Mouse (Mus musculus) lung, embryonic 14.5 days (tissue): ENCODE measurements around the gene Il20rb. TPM values are rescaled to one million over a fixed set of nuclear protein-coding genes. Genes with fewer than 3 reads are reported as not detected.

Experiments used
- ATAC-seq: fragments of 200-750 bp; cut with Nextera tagmentation; 2 replicates; pipeline ENCODE4 v1.8.0; 2017; ENCODE audit warnings: mild to moderate bottlenecking, moderate TSS enrichment, moderate library complexity; ENCODE audit not compliant: insufficient read depth
- DNase-seq: peaks from one replicate; pipeline ENCODE4 v3.0.0-alpha.2; 2015
- H3K27ac ChIP-seq: fragments of 300-500 bp; sonication (generic); 2 replicates; pipeline ENCODE4 v1.5.1; 2014; ENCODE audit warnings: low read depth, mild to moderate bottlenecking, moderate library complexity
- H3K27me3 ChIP-seq: fragments of 300-500 bp; sonication (generic); 2 replicates; pipeline ENCODE4 v1.6.1; 2014; ENCODE audit warnings: low read length, control low read depth; ENCODE audit not compliant: insufficient read depth
- H3K36me3 ChIP-seq: fragments of 300-500 bp; sonication (generic); 2 replicates; pipeline ENCODE4 v1.6.1; 2014; ENCODE audit warnings: control low read depth; ENCODE audit not compliant: insufficient read depth
- H3K4me1 ChIP-seq: fragments of 300-500 bp; sonication (generic); 2 replicates; pipeline ENCODE4 v1.6.1; 2014; ENCODE audit warnings: antibody characterized with exemption, control low read depth; ENCODE audit not compliant: insufficient read depth
- H3K4me2 ChIP-seq: fragments of 300-500 bp; sonication (generic); 2 replicates; pipeline ENCODE4 v1.6.1; 2014; ENCODE audit warnings: mild to moderate bottlenecking
- H3K4me3 ChIP-seq: fragments of 300-500 bp; sonication (generic); 2 replicates; pipeline ENCODE4 v1.5.1; 2014; ENCODE audit warnings: low read depth, low read length
- H3K9ac ChIP-seq: fragments of 300-500 bp; sonication (generic); 2 replicates; pipeline ENCODE4 v1.6.1; 2014
- H3K9me3 ChIP-seq: fragments of 300-500 bp; sonication (generic); 2 replicates; pipeline ENCODE4 v1.6.1; 2016; ENCODE audit warnings: low read depth, low read length, control low read depth
- CTCF ChIP-seq: IDR thresholded peaks from 2 replicates; pipeline ENCODE4 v1.5.1; 2016; ENCODE audit warnings: antibody characterized with exemption, low read depth
- WGBS: fragments of 180-500 bp; shearing (Covaris S2); extraction: QIAGEN DNeasy Blood & Tissue Kit; methylation state at CpG from one replicate; pipeline ENCODE4 v1.1.7; 2014; 5-methylcytosine and 5-hydroxymethylcytosine counted together
- polyA plus RNA-seq: library from polyadenylated mRNA; unstranded; fragments of >200 nt; fragmentation: Nextera tagmentation; extraction: Ambion mirVana; gene quantifications from 2 replicates; pipeline ENCODE4 v1.2.1, GENCODE M21; 2014

Il20rb gene
- polyA plus RNA-seq, 1 experiment from 2014 or later = 2.2 TPM

GRCm38 (mm10) chr9:100465988-100466387 lies 20.6 kb downstream of the Il20rb start:
- 91% methylated on average over 9 of the region's 9 CpGs for WGBS

GRCm38 (mm10) chr9:100465380-100465779 lies 21.2 kb downstream of the Il20rb start:
- no peak overlapping the region for H3K27ac ChIP-seq
- DNase-seq (no peak), ATAC-seq (no peak)
- no peak overlapping the region for H3K9ac ChIP-seq
- no peaks in the 10 kb centered on the region for H3K9me3 ChIP-seq
- H3K4me2 ChIP-seq = no peak overlapping the region
- no peaks in the 10 kb centered on the region for H3K4me1 ChIP-seq
- no peaks in the 10 kb centered on the region for H3K27me3 ChIP-seq
- WGBS = 90% methylated on average over 5 of the region's 5 CpGs
- H3K36me3 ChIP-seq = 0 out of 2 replicates have a peak, but pooled peaks cover under 1% of the 10 kb centered on the region
- no peak for TF ChIP-seq CTCF
- no peak overlapping the region for H3K4me3 ChIP-seq

More at GRCm38 (mm10) chr9:100465988-100466387, 20.6 kb downstream of the Il20rb start:
- TF ChIP-seq CTCF = no peak
- Histone ChIP-seq H3K4me1 (no peaks in the 10 kb centered on the region), H3K9me3 (no peaks in the 10 kb centered on the region), H3K9ac (no peak overlapping the region), H3K4me2 (no peak overlapping the region), H3K4me3 (no peak overlapping the region), H3K27me3 (no peaks in the 10 kb centered on the region), H3K36me3 (no peaks in the 10 kb centered on the region), H3K27ac (no peak overlapping the region)
- DNase-seq (no peak), ATAC-seq (no peak)

- H3K4me3 ChIP-seq = no peak overlapping the region
- H3K4me2 ChIP-seq = no peak overlapping the region
- H3K27me3 ChIP-seq = no peaks in the 10 kb centered on the region
- ATAC-seq (no peak), DNase-seq (no peak)
- no peaks in the 10 kb centered on the region for H3K9me3 ChIP-seq
- H3K36me3 ChIP-seq = 0 out of 2 replicates have a peak, but pooled peaks cover 7% of the 10 kb centered on the region
- 52% methylated on average over 2 of the region's 2 CpGs for WGBS
- no peaks in the 10 kb centered on the region for H3K4me1 ChIP-seq
- H3K27ac ChIP-seq = no peak overlapping the region
- TF ChIP-seq CTCF = no peak
- no peak overlapping the region for H3K9ac ChIP-seq
Measured at GRCm38 (mm10) chr9:100463771-100464170, 22.8 kb downstream of the Il20rb start.

- DNase-seq = no peak
- TF ChIP-seq CTCF = no peak
Measured at GRCm38 (mm10) chr9:100462098-100462497, 24.5 kb downstream of the Il20rb start.

GRCm38 (mm10) chr9:100461671-100462070 lies 24.9 kb downstream of the Il20rb start:
- Histone ChIP-seq H3K4me2 (no peak overlapping the region), H3K4me3 (no peak overlapping the region), H3K9me3 (no peaks in the 10 kb centered on the region), H3K27me3 (no peaks in the 10 kb centered on the region), H3K4me1 (no peaks in the 10 kb centered on the region), H3K9ac (no peak overlapping the region), H3K36me3 (0 out of 2 replicates have a peak, but pooled peaks cover 8% of the 10 kb centered on the region), H3K27ac (no peak overlapping the region)
- no peak for ATAC-seq
- no peak for TF ChIP-seq CTCF
- no peak for DNase-seq
- WGBS = 78% methylated on average over 9 of the region's 9 CpGs

More at GRCm38 (mm10) chr9:100462098-100462497, 24.5 kb downstream of the Il20rb start:
- H3K27me3 ChIP-seq = no peaks in the 10 kb centered on the region
- 0 out of 2 replicates have a peak, but pooled peaks cover 8% of the 10 kb centered on the region for H3K36me3 ChIP-seq
- ATAC-seq = no peak
- no peak overlapping the region for H3K9ac ChIP-seq
- WGBS = 87% methylated on average over 4 of the region's 4 CpGs
- H3K4me3 ChIP-seq = no peak overlapping the region
- H3K27ac ChIP-seq = no peak overlapping the region
- no peaks in the 10 kb centered on the region for H3K4me1 ChIP-seq
- no peaks in the 10 kb centered on the region for H3K9me3 ChIP-seq
- no peak overlapping the region for H3K4me2 ChIP-seq

GRCm38 (mm10) chr9:100460203-100460602 lies 26.4 kb downstream of the Il20rb start:
- no peak overlapping the region for H3K4me3 ChIP-seq
- H3K4me2 ChIP-seq = no peak overlapping the region
- no peak overlapping the region for H3K9ac ChIP-seq
- no peak overlapping the region for H3K27ac ChIP-seq
- no peaks in the 10 kb centered on the region for H3K9me3 ChIP-seq
- H3K27me3 ChIP-seq = no peaks in the 10 kb centered on the region
- 0 out of 2 replicates have a peak, but pooled peaks cover 8% of the 10 kb centered on the region for H3K36me3 ChIP-seq
- ATAC-seq (no peak), DNase-seq (no peak)
- 83% methylated on average over 9 of the region's 9 CpGs for WGBS
- no peak for TF ChIP-seq CTCF
- H3K4me1 ChIP-seq = no peaks in the 10 kb centered on the region

GRCm38 (mm10) chr9:100457971-100458681 lies 28.5 kb downstream of the Il20rb start:
- H3K9ac ChIP-seq = no peak overlapping the region
- H3K27ac ChIP-seq = no peak overlapping the region
- H3K4me2 ChIP-seq = no peak overlapping the region
- 0 out of 2 replicates have a peak, but pooled peaks cover 8% of the 10 kb centered on the region for H3K36me3 ChIP-seq
- 80% methylated on average over 17 of the region's 17 CpGs for WGBS
- no peak overlapping the region for H3K4me3 ChIP-seq
- H3K4me1 ChIP-seq = no peaks in the 10 kb centered on the region
- H3K9me3 ChIP-seq = no peaks in the 10 kb centered on the region
- H3K27me3 ChIP-seq = no peaks in the 10 kb centered on the region
- DNase-seq (no peak), ATAC-seq (no peak)
- no peak for TF ChIP-seq CTCF
